Mouse (Mus musculus) embryonic facial prominence, embryonic 12.5 days (tissue): Measurements from ENCODE around the gene Tnr. TPM values are rescaled to one million over a fixed set of nuclear protein-coding genes. Genes with fewer than 3 reads are reported as not detected.
A peak's percentile ranks its signal among the peaks of the same experiment; 100 is the strongest.

Experiments used
- ATAC-seq: fragments of 200-750 bp; cut with Nextera tagmentation; 2 replicates; pipeline ENCODE4 v1.8.0; 2017; ENCODE audit not compliant: insufficient number of reproducible peaks, insufficient read depth, low FRiP score, low TSS enrichment
- H3K27ac ChIP-seq: fragments of 300-500 bp; sonication (generic); 2 replicates; pipeline ENCODE4 v1.5.1; 2016; ENCODE audit warnings: mild to moderate bottlenecking
- H3K27me3 ChIP-seq: fragments of 300-500 bp; sonication (generic); 2 replicates; pipeline ENCODE4 v1.6.1; 2016; ENCODE audit warnings: mild to moderate bottlenecking, moderate library complexity
- H3K36me3 ChIP-seq: fragments of 300-500 bp; sonication (generic); 2 replicates; pipeline ENCODE4 v1.6.1; 2016; ENCODE audit warnings: mild to moderate bottlenecking
- H3K4me1 ChIP-seq: fragments of 300-500 bp; sonication (generic); 2 replicates; pipeline ENCODE4 v1.6.1; 2016
- H3K4me2 ChIP-seq: fragments of 300-500 bp; sonication (generic); replicated peaks from 2 replicates; pipeline ENCODE4 v1.6.1; 2016; ENCODE audit warnings: mild to moderate bottlenecking, moderate library complexity
- H3K4me3 ChIP-seq: fragments of 300-500 bp; sonication (generic); 2 replicates; pipeline ENCODE4 v1.5.1; 2016; ENCODE audit warnings: mild to moderate bottlenecking
- H3K9ac ChIP-seq: fragments of 300-500 bp; sonication (generic); 2 replicates; pipeline ENCODE4 v1.6.1; 2016; ENCODE audit warnings: mild to moderate bottlenecking, moderate library complexity
- H3K9me3 ChIP-seq: fragments of 300-500 bp; sonication (generic); 2 replicates; pipeline ENCODE4 v1.6.1; 2016; ENCODE audit warnings: mild to moderate bottlenecking, moderate library complexity
- WGBS: fragments of 180-500 bp; shearing (Covaris S2); methylation state at CpG from one replicate; pipeline ENCODE4 v1.1.7; 2016; 5-methylcytosine and 5-hydroxymethylcytosine counted together
- polyA plus RNA-seq: library from polyadenylated mRNA; unstranded; fragments of >200 nt; fragmentation: Nextera tagmentation; extraction: Ambion mirVana; gene quantifications from 2 replicates; pipeline ENCODE4 v1.2.1, GENCODE M21; 2016

Gene Tnr
- polyA plus RNA-seq, 1 experiment from 2014 or later = 0.05 TPM

DNA sequence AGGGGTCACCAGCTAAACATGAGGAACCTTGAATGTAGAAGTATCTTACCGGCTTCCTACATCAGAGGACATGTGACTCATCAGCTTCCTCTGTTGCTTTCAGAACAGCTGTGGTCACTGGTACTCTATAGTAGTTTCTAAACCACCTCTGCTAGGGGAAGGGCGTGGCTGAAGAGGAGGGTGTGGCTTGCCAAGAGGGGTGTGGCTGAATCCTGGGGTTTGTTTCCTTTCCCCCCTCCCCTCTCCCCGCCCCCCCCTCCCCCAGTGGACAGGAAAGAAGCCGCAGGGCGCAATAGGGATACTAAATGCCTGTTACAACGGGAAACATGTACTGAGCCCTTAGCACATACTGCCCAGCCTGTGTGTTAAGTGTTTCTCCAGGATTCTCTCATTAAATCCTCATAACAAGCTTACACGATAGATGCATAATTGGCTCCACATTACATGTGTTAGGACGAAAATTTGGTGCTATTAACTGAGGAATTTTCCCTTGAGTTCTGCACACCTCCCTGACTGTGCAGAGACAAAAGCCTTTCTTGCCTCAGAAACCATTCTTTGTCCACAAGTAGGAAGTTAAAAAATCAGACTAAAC is 289.3 kb downstream of the Tnr start:
- Histone ChIP-seq H3K4me2 (peak overlapping the region; percentile 5; the same call in 1 of the 2 replicates), H3K36me3 (no peaks in the 10 kb centered on the region), H3K9ac (no peak overlapping the region), H3K4me3 (no peak overlapping the region), H3K27me3 (no peaks in the 10 kb centered on the region), H3K9me3 (no peaks in the 10 kb centered on the region), H3K27ac (no peak overlapping the region), H3K4me1 (peaks cover 16% of the 10 kb centered on the region)
- 9% methylated on average over 8 of the region's 8 CpGs for WGBS
- no peak for ATAC-seq

DNA sequence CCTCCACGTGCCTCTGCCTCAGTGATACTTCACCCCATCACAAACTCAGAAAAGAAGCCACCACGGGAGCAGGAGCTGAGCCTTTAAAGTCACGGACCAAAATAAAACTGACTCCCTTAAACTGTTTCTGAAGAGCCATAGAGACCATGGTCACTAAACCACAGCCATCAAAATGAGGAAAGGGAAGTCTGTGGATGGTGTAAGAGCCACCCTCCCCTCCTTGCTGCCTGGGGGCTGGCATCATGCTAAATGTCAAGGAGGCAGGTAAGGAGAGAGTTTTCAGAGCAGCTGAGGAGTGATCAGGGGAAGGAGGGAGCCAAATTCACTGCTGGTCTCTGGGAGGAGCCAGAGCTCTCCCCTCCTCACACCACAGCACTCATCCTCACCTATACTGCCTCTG is 290.8 kb downstream of the Tnr start:
- 44% methylated on average over 3 of the region's 3 CpGs for WGBS

DNA sequence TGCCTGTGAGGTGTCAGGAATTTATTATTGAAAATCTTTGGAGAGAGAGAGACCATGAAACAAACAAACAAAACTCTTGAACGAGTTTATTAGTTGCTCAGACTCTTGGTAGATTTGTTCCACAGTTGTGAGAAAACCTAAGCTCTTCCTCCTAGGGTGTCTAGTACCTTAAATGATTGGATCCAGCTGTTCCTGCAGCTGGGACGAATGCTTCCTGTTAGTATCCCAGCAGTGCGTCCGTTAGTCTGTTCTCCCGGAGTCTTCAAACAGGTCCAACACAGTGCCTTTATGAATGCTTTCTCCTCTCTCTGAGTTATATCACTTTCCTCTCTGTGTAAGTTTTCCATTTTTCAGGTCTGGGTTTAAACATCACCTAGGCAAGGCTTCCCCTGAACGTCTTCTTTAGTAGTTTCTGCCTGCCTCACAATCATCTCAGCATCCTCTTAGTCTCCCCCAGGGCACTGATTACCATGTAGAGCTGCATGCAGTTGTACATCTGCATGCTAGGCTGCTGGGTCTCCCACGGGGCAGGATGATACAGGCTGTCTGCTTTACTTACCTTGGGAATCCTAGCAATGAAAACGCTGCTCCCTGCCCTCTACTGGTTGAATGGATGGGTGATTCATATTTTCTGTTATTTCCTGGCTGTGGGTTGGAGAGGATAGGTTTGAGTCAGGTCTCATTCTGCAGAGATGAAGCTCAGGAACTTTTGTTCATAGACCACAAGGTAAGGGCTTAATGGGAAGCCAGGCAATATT is 293.2 kb downstream of the Tnr start:
- 0 out of 2 replicates have a peak overlapping the region, but pooled peaks have one; percentile 2 for H3K4me2 ChIP-seq
- H3K27ac ChIP-seq = no peak overlapping the region
- H3K4me3 ChIP-seq = no peak overlapping the region
- H3K4me1 ChIP-seq = peaks cover 16% of the 10 kb centered on the region
- WGBS = 15% methylated on average over 8 of the region's 8 CpGs
- H3K9ac ChIP-seq = no peak overlapping the region
- H3K27me3 ChIP-seq = no peaks in the 10 kb centered on the region
- ATAC-seq = no peak
- H3K9me3 ChIP-seq = no peaks in the 10 kb centered on the region
- no peaks in the 10 kb centered on the region for H3K36me3 ChIP-seq

More for the DNA sequence above, 290.8 kb downstream of the Tnr start:
- H3K4me3 ChIP-seq = no peak overlapping the region
- no peak overlapping the region for H3K27ac ChIP-seq
- H3K9me3 ChIP-seq = no peaks in the 10 kb centered on the region
- H3K27me3 ChIP-seq = no peaks in the 10 kb centered on the region
- no peak for ATAC-seq
- H3K9ac ChIP-seq = no peak overlapping the region
- no peak overlapping the region for H3K4me2 ChIP-seq
- peaks cover 16% of the 10 kb centered on the region for H3K4me1 ChIP-seq
- H3K36me3 ChIP-seq = no peaks in the 10 kb centered on the region

DNA sequence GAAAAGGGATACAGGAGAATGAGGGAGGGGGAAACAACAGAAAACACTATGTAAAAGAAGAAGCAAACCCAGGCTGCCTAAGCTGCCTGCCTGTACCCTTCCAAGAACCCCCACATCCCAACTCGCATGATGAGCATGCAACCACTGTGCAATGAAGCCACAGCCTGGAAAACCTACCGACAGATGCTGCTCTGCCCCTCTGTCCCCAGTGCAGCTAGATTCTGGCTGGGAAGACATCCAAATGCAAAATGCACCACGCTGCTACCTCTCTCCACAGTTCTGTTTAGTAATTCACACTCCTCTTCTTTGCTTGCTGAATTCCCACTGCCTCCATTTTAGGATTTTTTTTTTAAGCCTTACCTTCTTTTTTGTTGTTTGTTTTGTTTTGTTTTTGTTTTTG is 295.9 kb downstream of the Tnr start:
- no peak for ATAC-seq
- no peaks in the 10 kb centered on the region for H3K27me3 ChIP-seq
- no peak overlapping the region for H3K9ac ChIP-seq
- WGBS = 40% methylated on average over 3 of the region's 3 CpGs
- no peaks in the 10 kb centered on the region for H3K9me3 ChIP-seq
- H3K36me3 ChIP-seq = no peaks in the 10 kb centered on the region
- H3K27ac ChIP-seq = no peak overlapping the region
- no peak overlapping the region for H3K4me2 ChIP-seq
- no peak overlapping the region for H3K4me3 ChIP-seq
- peaks cover 11% of the 10 kb centered on the region; the same call in 1 of the 2 replicates for H3K4me1 ChIP-seq

DNA sequence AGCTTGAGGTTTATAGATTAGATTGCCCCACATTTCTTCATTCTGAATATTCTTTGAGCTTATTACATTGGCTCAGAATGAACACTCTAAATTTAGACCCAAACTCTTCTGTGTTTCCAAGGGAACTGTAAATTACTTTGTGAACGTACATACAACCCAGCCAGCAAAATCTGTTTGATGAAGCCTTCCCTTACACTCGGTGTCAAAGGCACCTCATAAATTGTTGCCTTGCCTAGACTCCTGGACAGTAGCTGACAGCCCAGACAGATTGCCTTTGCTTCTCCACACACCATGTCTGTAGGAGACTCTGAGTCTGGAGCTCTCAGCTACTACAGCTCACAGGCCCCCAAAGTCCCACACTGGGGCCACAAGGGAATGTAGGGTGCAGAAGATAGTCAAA is 298.8 kb downstream of the Tnr start:
- H3K36me3 ChIP-seq = no peaks in the 10 kb centered on the region
- no peaks in the 10 kb centered on the region for H3K27me3 ChIP-seq
- H3K27ac ChIP-seq = no peak overlapping the region
- WGBS = 84% methylated on average over 2 of the region's 2 CpGs
- no peaks in the 10 kb centered on the region for H3K4me1 ChIP-seq
- no peak overlapping the region for H3K4me2 ChIP-seq
- H3K9ac ChIP-seq = no peak overlapping the region
- ATAC-seq = no peak
- H3K4me3 ChIP-seq = no peak overlapping the region
- no peaks in the 10 kb centered on the region for H3K9me3 ChIP-seq

DNA sequence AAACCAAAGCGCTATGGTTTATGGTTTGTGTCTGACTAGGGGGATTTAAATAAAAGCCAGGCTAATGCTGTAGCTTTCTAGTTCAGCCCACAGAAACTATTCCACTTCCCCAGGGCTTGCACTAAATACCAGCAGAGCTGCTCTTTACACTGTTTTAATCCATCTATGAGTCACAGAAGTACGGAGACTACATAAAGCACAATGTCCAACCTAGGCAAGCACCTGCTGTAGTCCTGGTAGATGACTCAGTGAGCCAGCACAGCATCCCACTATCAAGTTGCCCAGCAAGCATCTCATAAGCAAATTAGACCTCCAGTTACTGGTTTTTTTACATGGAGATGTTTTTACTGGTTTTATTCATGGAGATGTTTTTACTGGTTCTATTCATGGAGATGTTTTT is 305.0 kb downstream of the Tnr start:
- Histone ChIP-seq H3K27me3 (no peaks in the 10 kb centered on the region), H3K4me3 (no peak overlapping the region), H3K4me2 (no peak overlapping the region), H3K4me1 (no peaks in the 10 kb centered on the region), H3K36me3 (no peaks in the 10 kb centered on the region), H3K9ac (no peak overlapping the region), H3K9me3 (no peaks in the 10 kb centered on the region), H3K27ac (no peak overlapping the region)
- WGBS = 84% methylated on average over 2 of the region's 2 CpGs
- ATAC-seq = no peak

- WGBS = 56% methylated on average over 2 of the region's 2 CpGs
- Histone ChIP-seq H3K36me3 (no peaks in the 10 kb centered on the region), H3K27me3 (no peaks in the 10 kb centered on the region), H3K4me2 (no peak overlapping the region), H3K27ac (no peak overlapping the region), H3K9ac (no peak overlapping the region), H3K4me3 (no peak overlapping the region), H3K9me3 (no peaks in the 10 kb centered on the region), H3K4me1 (no peaks in the 10 kb centered on the region)
- ATAC-seq = no peak
Observed at GRCm38 (mm10) chr1:159833165-159833564, 309.6 kb downstream of the Tnr start.

DNA sequence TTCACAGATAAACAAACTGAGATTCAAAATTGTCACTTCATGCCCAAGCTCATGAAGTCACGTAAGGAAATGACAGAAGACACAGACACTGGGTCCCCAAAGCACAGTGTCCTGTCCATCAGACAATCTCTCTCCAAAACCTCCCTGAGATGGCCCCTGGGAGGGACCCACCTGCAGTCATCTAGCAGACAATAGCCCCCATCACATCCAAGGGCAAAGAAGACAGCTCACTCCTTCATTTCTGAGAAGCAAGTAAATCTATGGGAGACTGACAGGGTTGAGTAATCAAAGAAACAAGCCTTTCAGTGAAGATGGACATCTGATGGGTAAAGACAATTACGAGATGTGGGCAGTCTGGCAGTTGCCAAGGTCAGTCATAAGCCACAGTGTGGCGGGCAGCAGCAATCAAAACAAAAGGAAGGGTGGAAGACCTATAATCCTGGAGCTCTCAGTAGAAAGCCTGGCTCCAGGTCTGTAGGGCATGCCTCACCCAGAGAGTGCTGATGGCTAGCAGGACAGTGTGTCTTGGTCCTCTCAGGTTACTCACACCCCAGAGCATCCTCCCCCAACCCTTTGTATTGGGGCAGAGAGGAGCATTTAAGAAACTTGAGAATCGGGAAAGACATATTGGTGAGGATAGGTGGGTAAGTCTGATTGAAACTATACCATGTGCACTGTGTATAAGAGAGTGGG is 310.2 kb downstream of the Tnr start:
- WGBS = 56% methylated on average over 4 of the region's 4 CpGs
- no peaks in the 10 kb centered on the region for H3K4me1 ChIP-seq
- H3K9me3 ChIP-seq = no peaks in the 10 kb centered on the region
- no peak overlapping the region for H3K27ac ChIP-seq
- H3K4me3 ChIP-seq = no peak overlapping the region
- no peak overlapping the region for H3K4me2 ChIP-seq
- H3K36me3 ChIP-seq = no peaks in the 10 kb centered on the region
- ATAC-seq = no peak
- no peak overlapping the region for H3K9ac ChIP-seq
- no peaks in the 10 kb centered on the region for H3K27me3 ChIP-seq

- no peak for ATAC-seq
Observed at GRCm38 (mm10) chr1:159835126-159835525, 311.6 kb downstream of the Tnr start.

DNA sequence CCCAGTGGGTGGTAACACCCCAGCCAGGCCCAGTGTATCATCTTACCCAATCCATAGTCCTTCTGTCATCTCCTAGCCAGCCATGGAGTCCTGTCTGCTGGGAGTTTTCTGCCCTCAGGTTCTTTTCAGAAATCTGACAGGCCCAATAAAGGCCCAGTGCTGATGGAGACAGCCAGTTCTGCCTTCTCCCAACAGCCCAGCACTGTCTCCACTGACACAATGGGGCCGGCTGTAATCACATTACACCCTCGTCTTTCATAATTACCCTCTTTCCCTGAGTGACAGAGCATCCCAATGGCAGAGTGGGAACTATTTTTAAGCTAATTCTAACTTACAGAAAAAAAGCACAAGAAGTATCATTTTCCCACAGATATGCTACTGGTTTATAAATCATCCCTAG is 316.8 kb downstream of the Tnr start:
- Histone ChIP-seq H3K36me3 (no peaks in the 10 kb centered on the region), H3K4me3 (no peak overlapping the region), H3K4me2 (no peak overlapping the region), H3K9me3 (no peaks in the 10 kb centered on the region), H3K4me1 (no peaks in the 10 kb centered on the region), H3K9ac (no peak overlapping the region), H3K27me3 (no peaks in the 10 kb centered on the region), H3K27ac (no peak overlapping the region)
- 15% methylated on average over 2 of the region's 2 CpGs for WGBS
- no peak for ATAC-seq

More at GRCm38 (mm10) chr1:159835126-159835525, 311.6 kb downstream of the Tnr start:
- no peak overlapping the region for H3K4me2 ChIP-seq
- no peaks in the 10 kb centered on the region for H3K4me1 ChIP-seq
- no peak overlapping the region for H3K27ac ChIP-seq
- no peak overlapping the region for H3K4me3 ChIP-seq
- H3K9me3 ChIP-seq = no peaks in the 10 kb centered on the region
- no peaks in the 10 kb centered on the region for H3K27me3 ChIP-seq
- H3K9ac ChIP-seq = no peak overlapping the region
- WGBS = 20% methylated on average over 4 of the region's 4 CpGs
- no peaks in the 10 kb centered on the region for H3K36me3 ChIP-seq

DNA sequence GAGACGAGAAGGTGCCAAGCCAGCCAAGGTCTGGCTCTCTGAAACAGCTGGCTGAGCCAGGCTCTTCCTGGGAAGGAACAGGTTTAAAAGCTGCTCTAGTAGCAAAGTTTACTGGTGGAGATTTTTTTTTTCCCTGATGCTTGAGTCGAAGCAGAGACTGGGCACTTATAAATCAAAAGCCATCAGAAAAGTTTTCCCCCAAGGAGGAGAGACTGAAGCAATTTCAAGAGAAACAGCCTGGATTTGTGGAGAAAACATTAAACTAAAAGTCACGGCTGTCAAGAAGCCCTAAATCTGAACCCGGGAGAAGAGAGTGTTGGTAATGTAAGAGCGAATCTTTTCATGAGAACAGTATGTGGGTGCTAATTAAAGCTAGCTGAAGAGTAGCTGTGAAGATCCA is 319.3 kb downstream of the Tnr start:
- no peak overlapping the region for H3K9ac ChIP-seq
- no peak for ATAC-seq

DNA sequence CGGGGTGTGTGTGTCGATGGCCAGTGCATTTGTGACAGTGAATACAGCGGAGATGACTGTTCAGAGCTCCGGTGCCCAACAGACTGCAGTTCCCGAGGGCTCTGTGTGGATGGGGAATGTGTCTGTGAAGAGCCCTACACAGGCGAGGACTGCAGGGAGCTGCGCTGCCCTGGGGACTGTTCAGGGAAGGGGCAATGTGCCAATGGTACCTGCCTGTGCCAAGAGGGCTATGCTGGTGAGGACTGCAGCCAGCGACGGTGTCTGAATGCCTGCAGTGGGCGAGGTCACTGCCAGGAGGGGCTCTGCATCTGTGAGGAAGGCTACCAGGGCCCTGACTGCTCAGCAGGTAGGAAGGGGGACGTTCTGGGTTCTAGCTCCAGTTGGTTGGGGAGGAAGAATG is 328.5 kb downstream of the Tnr start:
- Histone ChIP-seq H3K4me3 (no peak overlapping the region), H3K4me2 (no peak overlapping the region), H3K4me1 (no peaks in the 10 kb centered on the region), H3K9ac (no peak overlapping the region), H3K27ac (no peak overlapping the region), H3K36me3 (no peaks in the 10 kb centered on the region), H3K27me3 (no peaks in the 10 kb centered on the region), H3K9me3 (no peaks in the 10 kb centered on the region)
- no peak for ATAC-seq
- WGBS = 85% methylated on average over 11 of the region's 11 CpGs

More for the DNA sequence above, 319.3 kb downstream of the Tnr start:
- 79% methylated on average over 5 of the region's 5 CpGs for WGBS
- Histone ChIP-seq H3K27me3 (no peaks in the 10 kb centered on the region), H3K9me3 (no peaks in the 10 kb centered on the region), H3K4me2 (no peak overlapping the region), H3K36me3 (no peaks in the 10 kb centered on the region), H3K4me1 (no peaks in the 10 kb centered on the region), H3K27ac (no peak overlapping the region), H3K4me3 (no peak overlapping the region)
